Mouse (Mus musculus) right cerebral cortex, postnatal 14 days (tissue): ENCODE data around the gene Zfp410.

Experiments
- DNase-seq: peaks from one replicate; pipeline ENCODE4 v3.0.0; 2022

The Zfp410 gene

DNA sequence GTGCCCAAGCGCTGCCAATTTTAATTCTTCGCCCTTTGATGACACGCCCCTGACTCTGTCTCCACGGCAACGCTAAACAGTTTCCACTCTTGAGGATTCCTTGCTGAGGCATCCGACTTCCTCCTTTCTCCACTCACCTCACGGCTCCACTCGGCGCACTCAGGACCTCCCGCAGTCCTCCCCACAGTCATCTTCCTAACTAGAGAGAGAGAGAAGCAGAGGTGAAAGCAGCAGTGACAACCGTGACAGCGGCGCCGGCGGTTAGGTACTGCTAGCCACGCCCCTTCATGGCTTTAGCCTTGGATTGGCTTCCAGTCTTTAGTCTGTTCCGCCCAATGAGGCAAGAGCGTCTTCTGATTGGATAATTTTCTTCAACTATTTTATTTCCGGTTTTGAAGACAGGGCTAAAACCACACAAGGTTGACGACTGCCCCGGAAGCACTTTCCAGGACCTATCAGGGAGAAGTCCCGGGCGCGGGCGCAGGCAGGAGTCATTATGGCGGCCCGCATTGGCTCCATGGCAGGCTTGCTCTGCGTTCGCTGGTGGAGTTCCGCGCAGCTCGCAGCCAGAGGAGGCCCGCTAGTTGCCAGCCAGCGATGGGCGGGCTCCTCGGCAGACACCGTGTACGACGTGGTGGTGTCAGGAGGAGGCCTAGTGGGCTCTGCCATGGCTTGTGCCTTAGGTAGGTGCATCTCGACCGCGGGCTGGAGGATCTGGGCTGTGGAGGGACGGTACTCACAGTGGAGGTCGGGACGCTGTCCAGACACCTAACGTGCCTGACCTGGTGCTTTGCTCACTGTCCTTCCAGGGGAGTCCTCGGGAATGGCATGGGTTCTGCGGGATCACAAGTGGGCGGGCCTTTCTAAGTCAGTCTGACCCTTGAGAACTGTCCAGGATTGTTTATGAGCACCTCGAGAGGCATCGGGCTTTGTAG lies 45.2 kb downstream of the Zfp410 start, which contains the start of the genes Coq6 and Fam161b:
Coq6 (plus strand) TSS at position 103 of the 935 bp plus-strand sequence.
Fam161b (minus strand) TSS at position 279 of the 935 bp plus-strand sequence.
- peak; percentile 95 for DNase-seq

DNA sequence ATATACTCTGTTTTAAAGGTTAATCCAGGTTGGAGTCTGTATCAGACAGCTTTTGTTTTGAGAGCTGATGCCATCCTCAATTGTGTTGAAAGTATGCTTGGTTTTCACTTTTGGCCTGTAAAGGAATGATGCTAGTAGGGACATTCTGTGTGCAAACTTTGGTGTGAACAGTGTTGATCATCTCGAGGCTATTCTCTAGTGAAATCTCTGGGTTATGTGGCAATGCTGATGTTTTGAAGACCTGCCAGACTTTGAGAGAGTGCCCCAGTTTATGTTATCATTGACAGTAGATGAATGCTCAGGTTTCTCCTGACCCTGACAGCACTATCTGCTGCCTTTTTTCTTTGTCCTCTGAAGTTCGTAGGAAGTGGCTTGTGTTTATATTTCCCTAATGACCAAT lies 46.2 kb downstream of the Zfp410 start:
- no peak for DNase-seq

DNA sequence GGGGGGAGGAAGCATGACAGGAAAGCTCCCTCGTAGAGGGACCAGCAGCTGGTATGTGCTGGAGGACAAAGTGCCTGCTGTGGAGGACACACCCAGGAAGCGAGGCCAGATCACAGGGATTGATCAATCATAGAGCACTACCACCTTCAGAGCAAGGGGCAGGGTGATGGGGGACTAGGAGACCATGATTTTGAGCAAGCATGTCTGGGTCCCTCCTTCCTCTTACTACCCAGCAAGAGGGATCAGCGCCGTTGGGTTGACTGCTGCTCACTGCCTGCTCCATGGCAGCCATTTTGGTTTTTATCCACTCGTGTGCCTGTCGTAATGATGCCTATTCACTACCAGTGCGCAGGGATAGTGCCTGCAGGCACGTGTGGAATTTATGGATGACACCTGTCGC lies 47.6 kb downstream of the Zfp410 start:
- no peak for DNase-seq

DNA sequence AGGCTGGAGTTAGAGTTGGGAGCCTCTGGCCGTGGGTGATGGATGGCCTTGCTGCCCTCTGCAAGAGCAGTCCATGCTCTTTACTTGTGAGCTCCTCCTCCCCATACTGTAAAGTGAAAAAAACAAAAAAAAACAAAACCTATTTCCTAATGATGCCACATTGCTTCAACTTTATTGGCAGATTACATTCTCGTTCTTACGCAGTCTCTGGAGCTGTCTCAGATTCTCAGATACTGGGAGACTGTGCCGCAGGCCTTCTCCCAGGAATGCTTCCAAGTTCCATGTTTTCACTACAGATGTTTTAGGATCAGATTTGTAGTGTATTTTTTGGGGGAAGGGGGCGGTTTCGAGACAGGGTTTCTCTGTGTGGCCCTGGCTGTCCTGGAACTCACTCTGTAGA lies 48.5 kb downstream of the Zfp410 start:
- no peak for DNase-seq

DNA sequence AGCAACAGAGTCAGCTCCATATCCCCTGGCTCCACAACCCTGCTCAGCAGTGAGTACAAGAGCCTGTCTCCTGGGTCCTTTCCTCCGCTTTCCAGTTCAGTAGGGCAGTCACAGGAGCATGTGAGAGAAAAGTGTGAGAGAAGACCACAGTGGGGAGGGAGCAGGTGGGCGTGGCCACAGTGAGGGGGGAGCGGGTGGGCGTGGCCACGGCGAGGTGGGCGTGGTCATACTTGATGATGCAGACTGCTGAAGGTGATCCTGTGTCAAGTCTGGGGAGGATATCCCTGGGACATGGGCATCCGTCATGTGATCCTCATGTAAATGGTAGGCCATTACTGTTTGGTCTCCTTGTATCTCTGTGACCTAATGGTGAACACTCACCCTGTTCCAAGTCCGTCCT lies 50.3 kb downstream of the Zfp410 start:
- no peak for DNase-seq

DNA sequence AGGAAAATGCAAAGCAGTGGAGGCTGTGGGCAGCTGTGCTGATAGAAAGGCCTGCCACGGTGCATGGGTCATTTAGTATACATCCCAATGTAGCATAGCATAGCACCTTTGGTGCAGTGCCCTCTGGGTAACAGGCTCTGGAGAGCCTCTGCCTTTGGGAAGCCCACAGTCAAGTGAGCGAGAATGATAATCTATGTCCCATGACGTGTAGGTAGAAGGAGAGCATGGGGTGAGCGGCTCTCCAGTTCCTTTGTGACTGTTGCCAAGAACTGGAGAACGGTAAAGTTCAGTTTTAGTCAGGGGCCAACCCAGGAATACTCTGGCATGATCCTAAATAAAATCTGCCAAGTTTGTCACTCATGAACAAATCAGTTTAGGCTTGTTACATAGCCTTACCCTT lies 55.0 kb downstream of the Zfp410 start:
- no peak for DNase-seq

DNA sequence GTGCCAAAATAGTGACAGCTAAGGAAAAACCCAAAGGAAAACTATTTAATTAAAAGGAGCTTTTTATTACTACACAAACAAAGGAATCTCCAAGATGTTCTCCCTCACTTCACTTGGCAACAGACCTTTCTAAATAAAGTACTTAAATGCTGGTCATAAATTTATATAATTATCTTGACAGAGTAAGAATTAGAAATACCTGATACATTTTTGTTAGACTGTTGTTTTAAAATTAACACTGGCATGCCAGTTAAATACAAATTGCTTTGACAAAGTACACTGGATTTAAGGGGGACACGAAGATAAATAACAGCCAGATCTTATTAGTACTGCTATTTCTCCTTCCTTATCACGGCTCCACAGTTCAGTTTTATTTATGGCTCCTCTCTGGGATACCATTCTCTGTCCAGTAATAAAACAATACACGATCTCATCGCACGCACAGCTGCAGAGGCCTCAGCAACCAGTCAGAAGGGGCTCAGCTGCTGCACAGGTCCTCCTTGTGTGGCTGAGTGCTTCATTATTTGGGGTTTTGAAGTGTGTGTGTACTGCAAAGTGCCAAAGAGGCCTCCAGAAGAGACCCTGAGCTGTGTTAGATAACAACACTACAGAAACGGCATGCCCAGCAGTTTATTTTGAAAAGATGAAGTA lies 57.3 kb downstream of the Zfp410 start:
- DNase-seq = no peak

DNA sequence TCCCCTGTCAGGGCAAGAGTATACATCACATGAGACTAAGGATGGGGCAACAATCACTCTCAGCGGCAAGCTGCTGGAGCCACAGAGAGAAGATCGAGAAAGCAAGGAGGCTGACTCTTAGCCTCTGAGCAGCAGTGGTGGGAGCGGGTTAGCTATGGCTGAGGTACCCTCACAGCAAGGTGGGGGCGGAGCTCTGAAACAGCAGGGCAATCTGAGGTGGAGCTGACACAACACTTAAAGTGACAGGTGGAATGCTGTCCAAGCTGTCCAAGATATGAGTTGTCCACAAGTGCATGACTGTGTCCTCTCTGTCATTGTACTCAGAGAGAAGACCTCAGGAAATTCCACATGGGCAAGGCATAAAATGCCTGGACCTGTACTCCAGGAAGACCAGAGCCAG lies 65.7 kb downstream of the Zfp410 start:
- DNase-seq = no peak

DNA sequence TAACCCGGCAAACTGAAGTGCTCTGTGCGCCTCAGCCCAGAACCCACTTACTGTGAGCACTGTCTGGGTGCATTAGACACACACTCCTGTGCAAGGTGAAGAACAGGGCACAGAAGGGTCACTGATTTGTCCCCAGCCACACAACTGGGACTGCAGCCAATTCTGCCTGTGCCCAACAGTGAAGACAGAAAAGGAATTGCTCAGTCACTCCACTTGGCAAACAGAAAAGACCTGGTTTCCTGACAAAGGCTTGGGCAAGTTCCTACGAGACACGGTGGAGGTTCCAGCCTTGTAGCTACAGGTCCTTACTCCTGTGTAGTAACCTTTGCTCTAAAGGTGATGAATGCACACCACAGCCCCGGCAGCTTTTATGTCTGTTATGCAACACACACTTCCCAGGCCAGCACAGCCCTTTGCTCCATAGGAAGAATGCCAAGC lies 68.0 kb downstream of the Zfp410 start:
- peak; percentile 21 for DNase-seq

DNA sequence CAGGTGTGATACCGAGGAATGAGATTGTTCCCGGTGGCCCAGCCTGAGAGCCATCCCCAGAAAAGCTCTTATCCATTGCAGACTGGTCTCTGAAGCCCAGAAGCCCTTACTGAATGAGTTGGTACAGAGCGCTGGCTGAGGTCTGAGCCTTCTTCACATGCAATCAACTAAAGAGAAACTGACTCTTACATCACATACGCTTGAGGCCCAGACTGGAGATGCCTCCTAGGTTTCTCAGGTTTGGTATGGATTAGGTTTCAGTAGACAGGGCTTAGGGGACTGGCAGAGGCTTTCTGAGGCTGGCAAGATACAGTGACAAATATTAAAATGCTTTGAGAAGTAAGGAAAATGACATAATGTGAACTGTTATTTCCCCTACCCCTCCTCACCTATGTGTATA lies 68.8 kb downstream of the Zfp410 start:
- DNase-seq = no peak

DNA sequence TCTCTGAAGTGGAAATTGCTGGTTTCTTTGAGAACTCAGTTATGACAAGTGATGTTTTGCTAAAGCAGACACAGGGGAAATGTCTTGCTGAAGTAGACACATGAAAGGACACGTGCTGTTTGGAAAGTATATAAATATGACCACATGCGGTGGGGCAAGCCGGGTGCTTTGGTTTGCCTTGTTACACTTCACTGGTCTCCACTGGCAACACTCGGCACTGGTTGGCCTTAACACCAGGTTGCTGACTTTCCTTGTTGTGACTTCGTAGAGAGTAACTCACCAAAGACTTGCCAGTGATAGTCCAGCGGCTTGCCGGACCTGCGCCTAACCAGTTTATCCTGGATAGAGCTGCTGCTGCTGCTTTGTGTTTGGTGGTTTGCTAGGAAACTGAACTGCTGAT lies 71.4 kb downstream of the Zfp410 start:
- DNase-seq = no peak

DNA sequence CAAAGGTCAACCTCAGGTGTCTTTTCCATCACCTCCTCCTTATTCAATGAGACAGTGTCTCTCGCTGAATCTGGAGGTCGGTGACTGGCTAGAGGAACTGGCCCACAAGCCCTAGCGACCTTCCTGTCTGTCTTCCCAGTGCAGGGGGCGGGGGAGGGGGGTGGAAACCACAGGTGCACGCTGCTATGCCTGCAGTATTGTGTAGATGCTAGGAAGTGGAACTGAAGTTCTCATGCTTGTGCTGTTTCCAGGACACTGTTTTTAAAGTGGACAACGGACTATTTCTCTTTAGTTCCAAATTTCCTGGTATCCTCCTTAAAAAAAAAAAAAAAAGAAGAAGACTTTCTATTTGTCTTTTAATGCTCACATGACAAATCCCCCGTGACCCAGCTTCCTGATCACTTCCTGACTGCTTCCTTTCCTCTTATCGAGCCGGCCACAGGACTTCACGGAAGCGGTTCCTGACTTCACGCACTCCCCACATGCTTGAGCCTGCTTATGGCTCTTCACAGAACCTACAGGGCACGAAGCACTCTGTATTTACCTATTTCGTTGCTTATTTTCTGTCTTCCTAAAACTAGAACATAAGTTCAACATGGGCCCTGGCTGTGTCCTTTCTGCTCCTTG lies 72.2 kb downstream of the Zfp410 start:
- DNase-seq = no peak

DNA sequence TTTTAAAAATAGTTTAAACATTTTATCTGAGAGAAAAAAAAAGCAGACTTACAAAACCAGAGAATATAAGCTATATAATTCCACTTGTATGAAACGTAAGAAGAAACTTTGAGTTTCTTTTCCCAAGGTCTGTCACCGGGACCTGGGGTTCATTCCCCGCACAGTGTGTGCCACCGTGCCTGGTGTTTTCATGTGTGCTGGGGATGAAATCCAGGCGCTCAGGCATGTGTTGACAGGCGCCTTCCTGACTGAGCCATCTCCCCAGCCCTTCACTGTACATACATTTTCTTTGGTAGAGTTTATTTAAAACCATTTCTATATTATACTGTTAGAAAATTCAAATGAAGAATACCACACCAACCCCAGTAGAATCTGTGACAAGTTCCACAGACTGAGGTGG lies 73.7 kb downstream of the Zfp410 start:
- DNase-seq = no peak

DNA sequence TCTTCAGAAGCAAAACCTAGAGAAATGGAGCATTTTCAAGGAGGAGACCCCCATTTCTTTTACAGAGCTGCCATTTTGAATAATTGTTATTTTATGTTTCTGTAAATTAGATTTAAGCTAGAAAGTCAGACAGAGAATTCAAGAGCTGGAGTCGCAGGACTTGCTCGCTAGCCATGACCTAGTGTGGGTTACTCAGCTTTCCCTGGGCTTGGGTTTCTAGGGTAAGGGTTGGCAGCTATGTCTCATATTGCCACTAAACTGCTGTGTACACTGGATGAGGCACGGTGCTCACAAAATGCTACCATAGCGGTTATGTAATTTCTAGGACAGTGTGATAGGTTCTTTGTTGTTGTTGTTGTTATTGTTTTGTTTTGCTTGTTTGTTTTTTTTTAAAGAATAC lies 76.0 kb downstream of the Zfp410 start:
- no peak for DNase-seq
